Mouse (Mus musculus) midbrain, embryonic 10.5 days (tissue): ENCODE data around the gene Surf2. TPM values are rescaled to one million over a fixed set of nuclear protein-coding genes. Genes with fewer than 3 reads are reported as not detected.
A peak's percentile ranks its signal among the peaks of the same experiment; 100 is the strongest.
"Not testable (repeated sequence)": the region's sequence is repeated elsewhere in the genome, so short reads cannot be mapped to it uniquely, and the experiment has no call there.

Experiments
- DNase-seq: peaks from one replicate; pipeline ENCODE4 v3.0.0-alpha.2; 2017; ENCODE audit warnings: low spot score
- H3K27ac ChIP-seq: fragments of 300-500 bp; sonication (generic); replicated peaks from 2 replicates; pipeline ENCODE4 v1.5.1; 2016; ENCODE audit warnings: mild to moderate bottlenecking
- H3K27me3 ChIP-seq: fragments of 300-500 bp; sonication (generic); 2 replicates; pipeline ENCODE4 v1.6.1; 2016; ENCODE audit warnings: low read depth, mild to moderate bottlenecking; ENCODE audit not compliant: poor library complexity, severe bottlenecking
- H3K36me3 ChIP-seq: fragments of 300-500 bp; sonication (generic); 2 replicates; pipeline ENCODE4 v1.6.1; 2016; ENCODE audit warnings: mild to moderate bottlenecking, moderate library complexity
- H3K4me1 ChIP-seq: fragments of 300-500 bp; sonication (generic); 2 replicates; pipeline ENCODE4 v1.6.1; 2016
- H3K4me3 ChIP-seq: fragments of 300-500 bp; sonication (generic); 2 replicates; pipeline ENCODE4 v1.5.1; 2016; ENCODE audit warnings: mild to moderate bottlenecking, moderate library complexity
- H3K9me3 ChIP-seq: fragments of 300-500 bp; sonication (generic); replicated peaks from 2 replicates; pipeline ENCODE4 v1.6.1; 2016; ENCODE audit warnings: mild to moderate bottlenecking
- WGBS: fragments of 180-500 bp; shearing (Covaris S2); methylation state at CpG from one replicate; pipeline ENCODE4 v1.1.7; 2016; 5-methylcytosine and 5-hydroxymethylcytosine counted together
- polyA plus RNA-seq: library from polyadenylated mRNA; unstranded; fragments of >200 nt; fragmentation: Nextera tagmentation; extraction: Ambion mirVana; gene quantifications from 2 replicates; pipeline ENCODE4 v1.2.1, GENCODE M21; 2016

Surf2 gene
- 53.6 and 58.6 TPM in 2 replicates for polyA plus RNA-seq

DNA sequence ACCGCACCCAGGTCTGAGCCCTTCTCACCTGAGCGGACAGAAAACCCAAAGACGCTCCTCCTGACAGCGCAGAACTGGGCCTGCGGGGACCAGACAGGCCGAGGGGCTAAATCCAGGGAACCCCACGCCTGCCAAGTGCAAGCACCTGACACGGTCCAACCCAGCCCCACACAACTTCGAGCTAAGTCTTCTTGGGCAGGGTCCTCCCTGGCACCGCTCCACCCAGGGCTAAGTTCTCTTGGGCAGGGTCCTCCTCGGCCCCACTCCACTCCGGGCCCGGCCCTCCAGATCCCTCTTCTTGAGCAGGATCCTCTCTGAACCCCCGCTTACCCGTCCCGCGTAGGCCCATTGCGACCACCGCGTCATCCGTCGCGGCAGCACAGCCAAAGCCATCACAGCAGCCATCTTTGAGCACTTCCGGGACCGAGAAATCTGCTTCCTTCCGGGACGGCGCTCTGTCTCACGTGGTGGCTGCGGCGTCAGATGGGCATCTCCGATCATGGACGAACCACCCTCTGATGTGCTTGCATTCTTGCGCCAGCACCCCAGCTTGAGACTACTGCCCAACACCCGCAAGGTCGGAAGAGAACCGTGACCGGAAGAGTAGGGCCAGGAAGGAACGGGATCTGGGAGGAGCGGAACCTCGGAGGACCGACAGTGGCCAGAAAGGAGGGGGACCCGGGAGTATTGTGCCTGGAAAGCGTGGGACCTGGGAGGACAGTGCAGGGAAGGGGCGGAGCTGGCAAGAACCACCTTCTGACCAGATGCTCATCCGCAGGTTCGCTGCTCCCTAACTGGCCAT, at the start of gene Surf2, which contains the start of gene Surf1:
Surf2 (plus strand) TSS at position 441 of the 802 bp plus-strand sequence.
Surf1 (minus strand) TSS at position 604 of the 802 bp plus-strand sequence.
- H3K4me1 ChIP-seq, result peaks cover 50% of the 10 kb centered on the region

DNA sequence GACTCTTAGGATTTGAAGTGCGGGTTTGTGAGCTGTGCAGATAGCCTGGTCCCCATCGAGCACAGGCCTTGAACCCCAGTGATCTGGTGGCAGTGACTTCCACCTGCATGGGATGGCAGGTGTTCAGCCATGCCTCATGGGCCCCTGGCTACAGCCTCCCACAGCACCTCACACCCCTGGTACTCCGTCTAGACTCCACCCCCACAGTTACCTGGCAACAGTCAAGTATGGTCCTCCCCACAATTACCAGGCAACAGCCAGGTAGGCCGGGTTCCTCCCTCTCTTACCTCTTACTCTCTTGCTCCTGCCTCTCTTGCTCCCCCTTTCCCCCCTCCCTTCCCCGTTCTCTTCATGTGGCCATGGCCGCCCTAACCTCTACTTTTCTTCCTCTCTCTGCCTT, 45.5 kb upstream of the Surf2 start:
- H3K27me3 ChIP-seq, result no peaks in the 10 kb centered on the region
- WGBS, result 71% methylated on average over 6 of the region's 6 CpGs
- H3K4me3 ChIP-seq, result no peak overlapping the region
- H3K36me3 ChIP-seq, result no peaks in the 10 kb centered on the region
- no peak overlapping the region for H3K27ac ChIP-seq
- no peaks in the 10 kb centered on the region for H3K9me3 ChIP-seq
- no peaks in the 10 kb centered on the region for H3K4me1 ChIP-seq
- DNase-seq, result no peak

More for the DNA sequence above, at the start of gene Surf2, which contains the start of gene Surf1:
- WGBS, result 2% methylated on average over 47 of the region's 47 CpGs
- Histone ChIP-seq H3K27me3 (no peaks in the 10 kb centered on the region), H3K27ac (peak within 1 kb of the TSS; percentile 88), H3K9me3 (no peaks in the 10 kb centered on the region), H3K4me3 (peak within 1 kb of the TSS; percentile 84), H3K36me3 (peaks cover 78% of the 10 kb centered on the region)
- DNase-seq, result peak; percentile 86

DNA sequence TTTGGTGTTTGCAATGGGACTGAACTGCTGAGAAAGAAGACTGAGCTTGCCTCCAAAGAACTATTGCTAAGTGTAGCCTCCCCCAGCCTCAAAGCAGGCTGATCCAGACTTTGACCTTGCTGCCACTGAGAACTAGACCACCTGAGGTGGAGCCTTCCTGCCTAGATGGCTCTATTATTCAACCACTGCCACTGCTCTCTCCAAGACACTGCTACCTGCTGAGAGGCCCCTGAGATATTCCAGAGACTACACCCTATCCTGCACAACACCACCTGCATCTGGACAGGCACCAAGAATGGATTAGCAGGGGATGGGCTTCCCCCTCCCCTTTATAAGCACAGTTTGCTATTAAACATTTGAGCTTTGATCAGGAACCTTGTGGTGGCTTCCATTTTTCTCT, 37.6 kb upstream of the Surf2 start:
- Histone ChIP-seq H3K27me3 (no peaks in the 10 kb centered on the region), H3K4me3 (no peak overlapping the region), H3K36me3 (no peaks in the 10 kb centered on the region), H3K27ac (no peak overlapping the region), H3K9me3 (peaks cover 4% of the 10 kb centered on the region; the same call in 1 of the 2 replicates), H3K4me1 (no peaks in the 10 kb centered on the region)
- no peak for DNase-seq

- H3K27me3 ChIP-seq, DNase-seq, H3K27ac ChIP-seq, H3K4me3 ChIP-seq, H3K4me1 ChIP-seq: not testable (repeated sequence)
- Histone ChIP-seq H3K36me3 (peaks cover 37% of the 10 kb centered on the region), H3K9me3 (peaks cover 14% of the 10 kb centered on the region; the same call in 1 of the 2 replicates)
- WGBS, result 79% methylated on average over 2 of the region's 2 CpGs
Observed at GRCm38 (mm10) chr2:26885541-26885940, 30.6 kb upstream of the Surf2 start.

GRCm38 (mm10) chr2:26886170-26886569, 30.0 kb upstream of the Surf2 start:
- not testable (repeated sequence) for H3K27ac ChIP-seq, H3K4me3 ChIP-seq, H3K4me1 ChIP-seq, DNase-seq, H3K27me3 ChIP-seq
- Histone ChIP-seq H3K9me3 (peaks cover 14% of the 10 kb centered on the region; the same call in 1 of the 2 replicates), H3K36me3 (peaks cover 43% of the 10 kb centered on the region)
- WGBS, result 61% methylated on average over 4 of the region's 4 CpGs

- Histone ChIP-seq H3K27me3 (no peaks in the 10 kb centered on the region), H3K4me3 (no peak overlapping the region), H3K9me3 (no peaks in the 10 kb centered on the region), H3K4me1 (0 out of 2 replicates have a peak, but pooled peaks cover 3% of the 10 kb centered on the region), H3K36me3 (peaks cover 96% of the 10 kb centered on the region), H3K27ac (no peak overlapping the region)
- DNase-seq, result no peak
- whole genome bisulfite sequencing, result 93% methylated on average over 4 of the region's 4 CpGs
Observed at GRCm38 (mm10) chr2:26895898-26896297, 20.3 kb upstream of the Surf2 start.

- peaks cover 66% of the 10 kb centered on the region for H3K36me3 ChIP-seq
Observed at GRCm38 (mm10) chr2:26900731-26901130, 15.4 kb upstream of the Surf2 start.

DNA sequence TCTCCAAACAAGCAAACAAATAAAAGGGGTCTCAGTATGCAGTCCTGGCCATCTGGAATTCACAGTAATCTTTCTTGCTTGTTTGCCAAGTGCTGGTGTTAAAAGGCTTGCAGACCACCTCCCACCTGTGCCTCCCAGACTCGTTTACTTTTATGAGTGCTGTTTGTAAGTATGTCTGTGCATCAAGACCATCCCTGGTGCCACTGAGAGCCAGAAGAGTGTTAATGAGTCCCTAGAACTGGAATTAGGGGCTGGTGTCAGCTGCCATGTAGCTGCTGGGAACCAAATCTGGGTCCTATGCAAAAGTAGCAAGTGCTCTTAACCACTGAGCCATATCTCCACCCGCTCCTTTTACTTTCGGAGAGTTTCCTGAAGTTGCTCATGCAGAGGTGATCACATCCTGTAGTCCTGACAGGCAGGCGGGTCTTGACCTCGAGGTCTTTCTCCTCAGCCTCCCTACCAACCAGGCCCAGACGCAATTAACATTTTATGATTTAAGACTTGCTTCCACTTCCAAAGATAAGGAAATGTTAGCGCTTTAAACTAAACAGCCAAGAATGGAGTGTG, 14.2 kb upstream of the Surf2 start:
- 14% methylated on average over 7 of the region's 7 CpGs for WGBS
- peaks cover 66% of the 10 kb centered on the region for H3K36me3 ChIP-seq
- no peak for DNase-seq

More at GRCm38 (mm10) chr2:26900731-26901130, 15.4 kb upstream of the Surf2 start:
- Histone ChIP-seq H3K4me1 (peaks cover 30% of the 10 kb centered on the region), H3K4me3 (no peak overlapping the region), H3K27me3 (no peaks in the 10 kb centered on the region), H3K27ac (no peak overlapping the region), H3K9me3 (no peaks in the 10 kb centered on the region)
- WGBS, result 70% methylated on average over 1 of the region's 1 CpGs
- no peak for DNase-seq

DNA sequence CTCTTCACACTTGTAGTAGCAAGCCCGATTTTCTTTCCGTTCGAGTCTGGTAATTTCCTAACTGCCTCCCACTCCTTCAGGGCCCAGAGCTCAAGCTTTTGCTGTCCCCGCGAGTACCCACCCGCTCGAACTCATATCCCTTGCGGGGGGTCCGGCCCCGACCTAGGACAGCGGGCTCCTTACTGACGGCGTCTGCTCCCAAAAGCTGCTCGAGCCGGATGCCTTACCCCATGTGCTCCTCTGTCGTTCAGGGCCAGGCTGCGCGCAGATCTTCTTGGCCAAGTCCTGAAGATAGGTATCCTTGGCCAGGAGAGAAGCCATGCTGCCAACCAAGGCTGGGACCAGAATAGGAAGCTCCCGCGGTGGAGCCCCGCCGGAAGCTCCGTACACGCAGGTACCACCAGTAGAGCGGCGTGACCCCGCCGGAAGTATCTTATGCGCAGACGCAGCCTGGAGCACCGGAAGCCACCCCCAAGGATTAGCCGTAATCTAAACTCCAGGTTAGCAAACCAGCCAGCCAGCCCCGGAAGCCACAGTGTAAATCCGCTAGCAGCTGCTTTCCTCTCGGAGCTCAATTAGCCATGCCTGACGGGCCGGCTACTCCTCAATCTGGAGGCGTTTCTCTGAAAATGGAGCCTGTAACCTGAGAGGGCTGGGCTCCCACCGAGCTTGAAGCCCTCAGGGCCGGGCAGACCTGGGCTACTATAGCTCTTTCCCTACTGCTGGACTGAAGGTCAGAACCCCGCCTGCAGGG, 13.5 kb upstream of the Surf2 start, which contains the start of gene Surf6:
Surf6 (minus strand) TSS at position 413 of the 754 bp plus-strand sequence.
- Histone ChIP-seq H3K4me3 (peak within 1 kb of the TSS; percentile 87), H3K27me3 (no peaks in the 10 kb centered on the region), H3K4me1 (peaks cover 31% of the 10 kb centered on the region), H3K9me3 (no peaks in the 10 kb centered on the region), H3K36me3 (peaks cover 66% of the 10 kb centered on the region), H3K27ac (peak within 1 kb of the TSS; percentile 87)
- DNase-seq, result peak; percentile 98
- WGBS, result under 1% methylated on average over 41 of the region's 41 CpGs

More for the DNA sequence above, 14.2 kb upstream of the Surf2 start:
- peak overlapping the region; percentile 87 for H3K4me3 ChIP-seq
- peak overlapping the region; percentile 87 for H3K27ac ChIP-seq
- peaks cover 30% of the 10 kb centered on the region for H3K4me1 ChIP-seq
- no peaks in the 10 kb centered on the region for H3K9me3 ChIP-seq
- H3K27me3 ChIP-seq, result no peaks in the 10 kb centered on the region

GRCm38 (mm10) chr2:26903311-26903710, 12.9 kb upstream of the Surf2 start:
- peak overlapping the region; percentile 87 for H3K4me3 ChIP-seq
- H3K27ac ChIP-seq, result peak overlapping the region; percentile 87
- peaks cover 36% of the 10 kb centered on the region for H3K4me1 ChIP-seq
- whole genome bisulfite sequencing, result 22% methylated on average over 7 of the region's 7 CpGs
- H3K27me3 ChIP-seq, result no peaks in the 10 kb centered on the region
- H3K9me3 ChIP-seq, result no peaks in the 10 kb centered on the region
- peaks cover 66% of the 10 kb centered on the region for H3K36me3 ChIP-seq
- DNase-seq, result no peak

GRCm38 (mm10) chr2:26905936-26906335, 10.2 kb upstream of the Surf2 start:
- 82% methylated on average over 2 of the region's 2 CpGs for WGBS
- H3K4me3 ChIP-seq, result no peak overlapping the region
- no peak for DNase-seq
- H3K4me1 ChIP-seq, result peaks cover 49% of the 10 kb centered on the region
- H3K27me3 ChIP-seq, result no peaks in the 10 kb centered on the region
- no peak overlapping the region for H3K27ac ChIP-seq
- H3K9me3 ChIP-seq, result no peaks in the 10 kb centered on the region
- peaks cover 49% of the 10 kb centered on the region for H3K36me3 ChIP-seq

GRCm38 (mm10) chr2:26906431-26906830, 9.7 kb upstream of the Surf2 start:
- Histone ChIP-seq H3K4me3 (no peak overlapping the region), H3K36me3 (peaks cover 53% of the 10 kb centered on the region), H3K27me3 (no peaks in the 10 kb centered on the region), H3K27ac (no peak overlapping the region), H3K4me1 (peaks cover 45% of the 10 kb centered on the region), H3K9me3 (no peaks in the 10 kb centered on the region)
- WGBS, result 94% methylated on average over 3 of the region's 3 CpGs
- no peak for DNase-seq
